Mouse (Mus musculus): Measurements from ENCODE around the gene Hist3h2ba.

Gene Hist3h2ba

DNA sequence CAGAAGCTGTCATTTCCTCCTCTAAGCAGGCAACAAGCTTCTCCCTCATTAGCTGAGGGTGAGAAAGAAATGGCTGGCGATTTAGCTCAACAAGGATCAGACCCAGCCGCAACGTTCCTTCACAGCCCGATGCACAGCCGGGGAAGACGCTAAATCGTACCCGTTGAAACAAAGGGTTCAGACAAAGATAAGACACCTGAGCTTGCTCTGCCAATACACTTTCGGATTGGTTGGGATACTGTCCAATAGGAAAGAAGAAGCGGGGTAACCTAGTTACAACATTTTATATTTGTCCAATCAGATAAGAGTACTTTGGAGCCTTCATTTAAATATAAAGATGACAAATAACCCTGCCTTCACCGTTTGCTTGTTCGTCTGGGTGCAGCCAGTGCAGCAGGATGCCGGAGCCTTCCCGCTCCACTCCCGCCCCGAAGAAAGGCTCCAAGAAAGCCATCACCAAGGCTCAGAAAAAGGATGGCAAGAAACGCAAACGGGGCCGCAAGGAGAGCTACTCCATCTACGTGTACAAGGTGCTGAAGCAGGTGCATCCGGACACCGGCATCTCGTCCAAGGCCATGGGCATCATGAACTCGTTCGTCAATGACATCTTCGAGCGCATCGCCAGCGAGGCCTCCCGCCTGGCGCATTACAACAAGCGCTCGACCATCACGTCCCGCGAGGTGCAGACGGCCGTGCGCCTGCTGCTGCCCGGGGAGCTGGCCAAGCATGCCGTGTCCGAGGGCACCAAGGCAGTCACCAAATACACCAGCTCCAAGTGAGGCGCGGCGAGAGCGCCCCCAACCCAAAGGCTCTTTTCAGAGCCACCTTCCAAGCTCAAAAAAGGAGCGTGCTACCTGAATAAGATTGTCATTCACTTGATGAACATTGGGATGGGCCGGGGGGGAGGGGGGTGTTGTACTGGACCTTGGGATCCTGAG lies at the start of gene Hist3h2ba:
TSS of gene Hist3h2ba (plus strand) at position 379 of the 938 bp plus-strand sequence.
- WGBS, result under 1% methylated on average over 48 of the region's 48 CpGs

DNA sequence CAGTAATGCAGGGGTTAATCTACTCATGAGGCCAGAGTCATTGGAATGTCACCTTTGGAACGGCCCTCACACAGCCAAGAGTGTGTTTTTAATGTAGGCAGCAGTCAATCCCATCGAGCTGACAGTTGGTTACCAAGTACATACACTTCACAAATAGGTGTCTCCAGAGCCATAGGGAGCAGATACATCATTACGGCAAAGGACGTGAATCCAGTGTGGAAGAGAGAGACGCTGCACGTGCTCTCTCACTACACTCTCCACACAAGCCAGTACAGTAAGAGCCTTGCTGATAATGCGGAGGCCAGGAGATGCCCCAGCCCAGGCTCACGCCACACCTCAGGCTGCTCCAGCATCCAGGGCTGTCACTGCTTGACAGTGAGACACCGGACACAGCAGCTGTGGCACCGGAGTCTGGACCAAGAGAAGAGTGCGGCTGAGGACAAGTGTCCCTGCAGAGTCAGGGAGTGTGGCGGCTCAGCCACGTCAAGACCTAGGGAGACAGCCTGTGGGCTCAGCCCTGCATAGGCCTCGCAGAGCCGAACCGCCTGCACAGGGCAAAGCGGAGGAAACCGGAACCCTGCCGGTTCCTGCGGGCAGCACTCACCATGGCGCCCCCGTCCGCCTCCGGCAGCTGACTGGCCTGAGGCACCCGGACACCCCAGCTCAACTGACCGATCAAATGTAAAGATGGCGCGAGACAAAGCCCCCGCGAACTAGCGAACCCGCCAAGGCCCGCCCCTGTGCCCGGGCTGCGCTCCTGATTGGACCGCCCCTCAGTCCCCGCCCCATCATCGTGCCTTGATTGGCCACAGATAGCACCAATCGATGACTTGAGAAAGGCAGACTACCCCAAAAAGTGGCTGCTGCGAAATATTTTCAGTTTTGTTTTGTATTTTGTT lies 45.0 kb upstream of the Hist3h2ba start, which contains the start of gene Zfp39:
TSS of gene Zfp39 (minus strand) at position 715 of the 899 bp plus-strand sequence.
- under 1% methylated on average over 40 of the region's 40 CpGs for WGBS

DNA sequence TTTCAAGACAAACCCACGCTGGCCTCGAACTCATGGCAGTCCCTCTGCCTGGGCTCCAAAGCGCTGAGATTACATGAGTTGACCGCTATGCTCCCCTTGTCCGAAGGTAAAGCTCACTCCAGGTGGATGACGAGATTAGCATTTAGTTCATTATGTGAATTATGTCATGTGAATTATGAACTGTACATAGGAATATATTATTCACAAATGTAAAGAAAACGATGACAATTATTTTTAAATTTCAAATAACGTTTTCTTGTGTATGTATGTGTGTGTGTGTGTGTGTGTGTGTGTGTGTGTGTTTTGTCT lies 44.4 kb upstream of the Hist3h2ba start:
- WGBS, result 2% methylated on average over 8 of the region's 8 CpGs

DNA sequence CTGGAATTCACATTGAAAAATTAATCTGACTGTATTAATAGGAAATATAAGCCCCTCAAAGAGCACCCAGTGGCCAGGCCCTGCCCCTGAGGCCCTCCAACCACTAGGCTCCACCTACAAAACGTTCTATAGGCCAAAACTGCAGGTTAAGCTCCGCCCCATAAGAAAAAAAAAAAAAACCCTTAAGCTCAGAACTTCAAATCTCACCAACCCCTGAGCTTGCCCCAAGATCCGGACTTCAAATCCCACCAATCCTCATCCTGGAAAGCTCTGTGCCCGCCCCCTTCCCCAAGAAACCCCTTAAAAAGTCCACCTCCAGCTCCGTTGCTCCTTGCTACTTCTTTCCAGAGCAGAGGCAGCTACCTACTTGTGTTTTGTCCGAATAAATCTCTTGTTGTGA lies 43.9 kb upstream of the Hist3h2ba start:
- WGBS, result 51% methylated on average over 6 of the region's 6 CpGs

DNA sequence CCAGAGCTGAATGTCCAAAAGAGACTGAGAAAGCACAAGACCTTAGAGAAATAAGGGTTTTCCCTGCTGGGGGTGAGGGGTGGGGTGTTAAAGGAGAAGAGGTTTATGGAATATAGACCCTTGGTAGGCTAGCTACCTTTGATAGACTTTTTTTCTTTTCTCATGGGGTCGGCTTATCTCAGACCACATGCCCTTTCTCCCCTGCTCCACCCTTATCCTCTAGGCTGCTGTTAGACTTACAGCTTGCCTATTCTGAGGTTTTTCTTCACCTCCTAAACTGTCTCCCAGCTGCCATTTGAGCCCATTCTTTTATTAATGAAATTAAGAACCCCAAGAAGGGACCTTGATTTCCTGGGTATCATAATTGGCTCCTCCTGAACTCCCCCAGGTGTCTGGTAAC lies 34.9 kb upstream of the Hist3h2ba start:
- 87% methylated on average over 1 of the region's 1 CpGs for WGBS

DNA sequence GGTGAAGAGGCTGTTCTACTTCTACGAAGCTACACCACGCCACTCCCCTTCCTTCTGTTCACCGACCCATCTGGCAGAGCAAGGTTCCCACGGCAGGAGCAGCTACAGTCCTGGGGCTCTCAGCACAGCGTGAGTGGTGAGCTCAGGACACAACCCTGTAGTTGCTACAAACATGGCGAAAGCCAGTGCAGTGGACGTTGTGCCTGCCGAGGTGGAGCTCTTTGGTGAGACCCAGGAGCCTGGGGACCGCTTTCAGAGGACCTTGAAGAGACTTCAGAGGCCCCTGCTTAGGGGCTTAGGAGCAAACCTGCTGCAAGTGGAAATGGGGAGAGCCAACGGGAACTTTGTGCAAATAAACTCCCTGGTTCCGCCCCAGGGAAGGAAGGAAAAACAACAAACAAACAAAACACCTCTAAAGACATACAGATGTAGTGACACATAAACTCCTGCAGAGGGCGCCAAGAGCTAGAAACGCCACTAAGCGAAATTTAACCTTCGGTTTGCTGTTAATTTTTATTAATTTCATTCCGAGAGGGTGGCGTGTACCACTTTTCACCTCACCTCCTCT lies 34.2 kb upstream of the Hist3h2ba start:
- 8% methylated on average over 17 of the region's 17 CpGs for WGBS

DNA sequence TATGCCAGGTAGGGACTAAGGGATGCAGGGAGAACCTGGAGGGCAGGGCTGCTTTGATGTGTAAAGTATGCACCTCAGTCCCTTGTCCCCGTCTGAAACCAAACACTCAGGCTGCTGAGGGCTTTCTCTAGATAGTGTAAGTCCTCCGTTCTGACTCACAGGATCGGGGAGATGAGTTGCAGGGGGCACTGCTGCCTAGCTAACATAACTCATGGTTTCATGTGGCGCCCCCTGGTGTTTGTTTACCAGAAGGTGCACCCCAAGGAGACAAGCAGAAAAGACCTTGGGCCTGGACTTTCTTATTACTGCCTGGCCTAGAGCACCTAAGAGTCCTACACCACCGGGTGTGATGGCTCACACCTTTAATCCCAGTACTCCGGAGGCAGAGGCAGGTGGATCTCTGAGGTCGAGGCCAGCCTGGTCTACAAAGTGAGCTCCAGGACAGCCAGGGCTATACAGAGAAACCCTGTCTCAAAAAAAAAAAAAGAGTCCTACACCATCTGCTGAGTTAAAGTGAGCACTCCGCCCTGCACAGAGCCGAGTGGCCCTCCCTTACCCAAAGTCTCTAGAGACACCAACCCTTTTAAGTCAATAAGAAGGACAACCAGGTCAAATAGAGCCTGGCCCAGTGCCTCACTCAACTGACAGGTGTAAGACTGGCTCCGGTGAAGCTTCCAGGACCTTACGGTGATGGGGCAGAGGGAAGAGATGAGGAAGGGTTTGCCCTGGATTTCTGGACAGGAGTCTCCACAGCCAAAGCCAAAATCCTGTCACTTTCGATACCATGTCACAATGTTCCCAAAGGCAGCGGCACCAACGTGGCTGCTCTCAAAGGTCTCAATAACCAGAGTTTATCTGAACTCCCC lies 31.6 kb upstream of the Hist3h2ba start:
- 57% methylated on average over 14 of the region's 14 CpGs for WGBS

DNA sequence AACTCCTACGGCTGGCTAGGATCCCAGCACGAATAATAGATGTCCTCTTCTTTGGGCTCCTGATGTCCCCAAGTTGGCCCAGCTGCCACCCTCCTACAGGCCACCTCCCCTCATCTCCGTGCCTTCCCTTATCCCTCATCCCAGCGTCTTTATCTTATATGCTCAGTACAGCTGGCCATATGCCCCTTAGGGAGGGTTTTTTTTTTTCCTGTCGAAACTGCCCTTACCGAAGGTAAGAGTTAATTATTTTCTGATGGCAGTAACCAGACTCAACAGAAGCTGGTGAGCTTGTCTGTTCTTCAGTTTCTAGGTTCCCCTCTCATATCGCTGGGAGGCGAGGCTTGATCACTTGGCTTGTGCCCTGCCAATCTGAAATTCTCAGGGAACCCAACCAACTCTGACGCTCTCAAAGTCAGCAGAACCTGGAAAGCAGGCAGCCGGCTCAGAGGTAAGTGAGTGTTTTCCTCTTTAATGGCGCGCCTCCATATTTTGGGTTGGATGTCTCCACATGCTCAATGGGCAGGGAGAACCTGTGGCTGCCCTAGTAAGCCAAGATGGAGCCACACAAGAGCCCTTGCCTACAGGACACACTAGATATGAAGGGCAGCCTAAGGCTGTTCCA lies 30.9 kb upstream of the Hist3h2ba start, which contains the start of gene Btnl10:
TSS of gene Btnl10 (plus strand) at position 164 of the 622 bp plus-strand sequence.
- 86% methylated on average over 12 of the region's 12 CpGs for WGBS

DNA sequence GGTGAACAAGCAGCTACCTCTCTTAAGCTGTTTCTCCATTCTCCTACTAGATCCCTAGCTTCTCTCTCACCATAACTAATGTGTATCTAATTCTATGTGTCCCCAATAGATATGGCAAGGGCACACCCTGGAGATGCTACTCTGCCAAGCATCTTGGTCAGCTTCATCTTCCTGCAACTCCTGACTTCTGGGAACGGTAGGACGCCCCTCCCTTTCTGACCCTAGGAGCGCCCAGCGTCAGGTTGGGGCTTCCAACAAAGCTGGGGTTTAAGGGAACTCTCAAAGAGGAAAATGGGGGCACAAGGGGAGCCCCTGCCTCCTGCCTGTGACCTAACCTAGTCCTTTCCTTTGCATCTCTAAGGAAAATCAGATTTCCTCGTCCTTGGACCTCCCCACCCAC lies 30.0 kb upstream of the Hist3h2ba start:
- 80% methylated on average over 5 of the region's 5 CpGs for WGBS

DNA sequence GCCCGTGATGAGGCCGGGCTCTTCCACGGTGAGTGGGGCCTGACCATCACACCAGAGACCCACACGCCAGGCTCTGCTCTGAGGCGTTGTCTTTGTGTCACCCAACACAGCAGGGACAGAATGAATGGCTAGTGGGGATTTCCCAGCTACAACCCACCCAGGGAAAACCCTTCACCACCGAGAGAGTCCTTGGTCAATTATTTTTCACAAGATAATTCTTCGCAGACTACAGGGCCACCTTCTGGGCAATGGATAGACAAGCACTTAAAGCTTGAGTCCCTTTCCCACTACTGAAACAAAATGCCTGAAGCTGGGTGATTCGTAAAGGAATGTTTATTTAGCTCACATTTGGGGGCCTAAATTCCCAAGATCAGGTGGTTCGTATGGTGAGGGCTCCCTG lies 26.3 kb upstream of the Hist3h2ba start:
- WGBS, result 89% methylated on average over 9 of the region's 9 CpGs

DNA sequence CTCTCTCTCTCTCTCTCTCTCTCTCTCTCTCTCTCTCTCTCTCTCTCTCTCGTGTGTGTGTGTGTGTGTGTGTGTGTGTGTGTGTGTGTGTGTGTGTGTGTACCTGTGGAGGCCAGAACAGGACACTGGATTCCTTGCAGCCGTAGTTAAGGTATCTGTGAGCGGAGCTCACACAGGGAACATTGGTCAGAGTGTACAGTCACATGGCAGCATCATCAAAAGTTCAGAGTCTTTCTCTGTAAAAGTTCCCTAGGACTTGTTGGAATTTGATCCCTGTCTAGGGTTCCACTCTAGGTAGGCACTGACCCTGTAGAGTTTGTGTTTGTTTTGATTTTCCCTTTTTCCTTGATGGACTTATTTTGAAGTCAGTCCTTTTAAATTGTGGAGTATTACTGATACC lies 22.1 kb upstream of the Hist3h2ba start:
- 89% methylated on average over 2 of the region's 3 CpGs for WGBS

DNA sequence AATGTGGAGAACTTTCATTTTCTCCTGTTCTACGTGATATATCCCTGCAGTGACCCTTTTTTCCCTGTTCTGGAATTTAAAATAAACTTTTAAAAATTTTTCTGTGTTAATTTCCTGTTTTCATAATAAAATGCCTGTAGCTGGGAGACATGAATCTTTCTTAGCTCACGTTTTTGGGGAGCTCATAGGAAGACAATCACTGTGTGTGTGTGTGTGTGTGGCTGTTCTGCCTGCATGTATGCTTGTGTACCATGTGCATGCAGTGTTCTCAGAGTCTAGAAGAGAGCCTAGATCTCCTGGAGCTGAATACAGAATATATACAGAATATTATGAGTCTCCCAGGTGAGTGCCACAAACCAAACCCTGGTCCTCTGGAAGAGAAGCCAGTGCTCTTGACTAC lies 21.7 kb upstream of the Hist3h2ba start:
- WGBS, result 79% methylated on average over 2 of the region's 2 CpGs

DNA sequence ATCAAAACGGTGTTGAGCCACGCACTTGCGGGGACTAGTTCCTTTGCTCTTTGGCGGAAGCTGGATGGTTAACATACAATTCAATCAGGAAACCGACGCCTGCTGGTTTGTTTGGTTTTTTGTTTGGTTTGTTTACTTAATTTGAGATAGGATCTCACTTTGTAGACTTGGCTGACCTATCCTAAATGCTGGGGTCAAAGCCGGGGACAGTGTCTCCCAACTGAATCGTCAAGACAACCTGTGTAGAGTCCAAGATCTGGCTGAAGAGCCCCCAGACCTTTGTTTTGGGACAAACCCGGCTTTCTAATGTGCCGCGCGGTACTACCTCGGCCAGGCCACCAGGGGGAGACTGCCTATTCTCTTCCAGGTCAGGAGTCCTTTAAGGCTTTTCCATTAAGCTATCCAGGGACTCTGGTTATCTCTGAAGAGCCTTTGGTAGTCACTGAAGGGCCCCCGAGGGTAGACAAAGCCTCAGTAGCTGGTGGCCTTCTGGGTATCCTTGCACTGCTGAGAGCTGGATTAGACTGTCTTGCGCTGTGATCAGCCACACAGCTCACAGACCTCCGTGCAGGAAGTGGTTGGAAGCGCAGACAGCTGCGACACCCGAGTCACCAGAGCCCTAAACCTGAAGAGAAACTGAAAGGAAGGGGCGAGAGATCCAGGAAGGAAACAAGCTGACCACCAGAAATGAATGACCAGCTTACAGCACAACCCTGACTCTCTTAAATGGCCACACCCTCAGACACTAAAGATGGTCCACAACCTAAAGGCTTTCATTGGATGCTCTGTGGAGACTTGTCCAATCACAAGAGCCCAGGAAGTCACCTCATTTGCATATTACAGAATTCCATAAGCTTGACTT lies 20.7 kb upstream of the Hist3h2ba start:
- WGBS, result 28% methylated on average over 20 of the region's 20 CpGs

DNA sequence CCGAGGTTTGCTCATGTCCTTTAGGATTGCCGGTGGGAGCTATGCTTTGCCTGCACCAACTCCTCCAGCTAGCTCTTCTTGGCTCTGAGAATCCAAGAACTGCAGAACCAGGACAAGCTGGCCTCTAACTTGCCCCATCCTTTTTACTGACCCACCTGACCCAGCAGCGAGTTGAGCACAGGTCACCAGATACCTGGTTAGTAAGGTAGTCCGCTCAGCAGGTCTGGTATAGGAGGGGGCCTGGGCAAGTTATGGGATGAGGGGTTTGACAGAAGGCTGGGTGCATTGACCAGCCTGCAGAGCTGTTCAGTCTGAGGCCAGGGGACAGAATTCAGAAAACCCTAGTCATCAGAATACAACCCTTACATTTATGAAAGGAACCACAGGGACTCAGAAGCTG lies 19.7 kb upstream of the Hist3h2ba start:
- 80% methylated on average over 4 of the region's 4 CpGs for WGBS

DNA sequence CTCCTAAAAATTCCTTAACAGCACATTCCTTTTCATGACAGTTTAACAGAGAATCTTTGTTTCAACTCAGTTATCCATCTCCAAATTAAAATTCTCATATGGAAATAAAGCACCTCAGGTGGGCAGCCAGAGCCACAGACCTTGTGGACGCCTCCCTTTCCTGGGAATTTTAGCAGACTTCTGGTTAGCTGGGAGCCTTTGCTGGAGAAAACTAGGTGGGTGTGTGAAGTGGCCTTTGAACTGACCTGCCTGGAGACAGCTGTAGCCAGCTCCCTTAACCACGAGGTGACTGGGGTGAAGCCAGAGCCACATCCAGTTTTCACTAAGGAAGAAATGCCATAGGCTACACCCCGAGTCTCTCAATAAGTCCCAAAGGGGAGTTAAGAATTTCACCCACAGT lies 19.1 kb upstream of the Hist3h2ba start:
- 62% methylated on average over 3 of the region's 3 CpGs for WGBS

DNA sequence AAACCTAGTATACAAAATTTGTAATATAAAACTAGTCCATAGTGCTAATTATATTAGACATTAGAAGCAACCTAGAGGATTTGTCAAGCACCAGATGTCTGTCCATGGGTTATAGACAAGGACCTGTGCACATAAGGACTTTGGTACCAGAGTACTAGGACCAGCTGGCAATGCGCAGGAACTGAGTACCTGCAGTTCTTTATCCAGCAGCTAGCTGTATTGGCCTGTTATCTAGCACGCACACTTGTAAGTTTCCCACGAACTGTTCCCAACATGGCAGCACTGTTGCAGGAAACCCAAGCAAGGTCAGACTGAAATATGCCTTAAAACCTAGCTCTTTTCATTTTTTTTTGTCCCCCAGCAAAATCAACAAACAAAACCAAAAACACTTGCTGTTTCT lies 18.5 kb upstream of the Hist3h2ba start:
- WGBS, result 89% methylated on average over 3 of the region's 3 CpGs

DNA sequence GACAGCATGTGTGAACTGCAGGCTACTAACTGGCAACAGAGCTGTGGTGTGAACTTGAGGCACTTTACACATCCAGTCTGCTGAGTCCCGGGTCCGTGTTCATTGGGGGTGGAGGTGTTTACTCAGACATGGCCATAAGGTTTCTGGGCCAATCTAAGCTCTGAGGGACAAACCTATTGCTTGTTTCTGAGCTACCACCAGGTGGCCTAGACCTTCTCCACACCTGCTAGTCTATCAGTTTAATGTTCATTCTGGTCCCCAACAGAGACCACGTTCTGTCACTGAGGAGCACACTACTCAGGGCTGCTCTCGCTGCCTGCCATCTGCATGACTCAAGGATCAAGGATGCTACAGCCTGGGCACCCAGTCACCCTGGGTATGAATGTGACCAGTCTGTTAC lies 17.1 kb upstream of the Hist3h2ba start:
- WGBS, result 47% methylated on average over 4 of the region's 4 CpGs

DNA sequence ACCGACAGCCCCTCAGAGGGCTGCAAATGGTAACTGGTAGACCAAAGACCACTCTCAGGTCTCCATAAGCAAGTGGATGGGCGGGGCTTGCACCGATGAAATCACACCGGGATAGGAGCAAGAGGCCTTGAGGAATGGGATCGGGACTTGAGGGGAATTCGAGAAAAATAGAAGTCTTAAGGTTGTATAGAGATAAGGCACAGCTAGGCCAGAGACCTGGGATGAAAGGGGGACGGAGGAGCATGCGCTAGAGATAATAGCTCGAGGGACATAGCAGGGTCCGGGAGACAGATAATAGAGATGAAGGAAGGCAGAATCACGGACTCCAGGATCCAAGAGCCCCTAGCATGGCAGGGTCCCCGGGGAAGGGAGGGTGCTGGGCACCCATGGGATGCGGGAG lies 10.8 kb upstream of the Hist3h2ba start:
- WGBS, result 2% methylated on average over 13 of the region's 13 CpGs

DNA sequence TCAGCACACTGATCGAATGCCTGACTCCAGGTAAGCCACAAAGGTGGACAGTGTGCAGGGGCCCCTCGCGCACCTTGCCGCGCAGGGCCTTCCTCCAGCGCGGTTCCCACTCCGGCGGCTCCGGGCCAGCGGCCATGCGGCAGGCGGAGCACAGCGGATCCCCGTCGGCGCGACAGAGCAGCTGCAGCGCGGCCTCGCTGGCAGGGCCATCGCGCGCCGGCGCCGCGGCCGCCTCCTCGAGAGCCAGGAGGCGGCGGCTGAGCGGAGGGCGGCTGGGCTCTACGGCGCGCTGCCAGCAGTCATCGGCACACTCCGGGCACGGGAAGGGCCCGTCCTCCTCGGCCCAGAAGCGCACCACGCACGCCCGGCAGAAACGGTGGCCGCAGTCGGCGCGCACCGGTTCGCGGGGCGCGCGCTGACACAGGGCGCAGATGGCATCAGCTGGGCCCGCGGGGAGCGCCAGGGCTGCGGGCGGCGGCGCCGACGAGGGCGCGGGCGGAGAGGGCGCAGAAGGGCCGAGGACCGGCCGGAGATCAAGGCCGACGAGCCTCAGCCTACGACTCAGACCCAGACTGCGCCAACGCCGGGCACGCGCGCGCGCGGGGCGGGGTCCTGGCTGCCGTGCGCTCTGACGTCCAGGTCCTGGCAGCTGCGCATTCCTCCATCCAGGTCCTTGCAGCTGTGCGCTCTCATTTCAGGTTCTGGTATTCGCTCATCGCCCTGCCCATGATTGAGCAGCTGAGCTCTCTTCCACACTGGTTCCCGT lies 10.2 kb upstream of the Hist3h2ba start, which contains the start of gene Rnf187:
TSS of gene Rnf187 (minus strand) at position 595 of the 766 bp plus-strand sequence.
- under 1% methylated on average over 95 of the region's 95 CpGs for WGBS
